Mouse (Mus musculus) adrenal gland, adult 18-20 months (tissue): Measurements from ENCODE around the gene Dll4. TPM values are rescaled to one million over a fixed set of nuclear protein-coding genes. Genes with fewer than 3 reads are reported as not detected.

Experiments
- DNase-seq, 2 experiments: peaks; one replicate each; pipeline ENCODE4 v3.0.0; 2021 to 2022; ENCODE audit warnings: low spot score in 2 of 2
- total RNA-seq, 2 experiments: library from RNA; stranded (reverse); gene quantifications; 1 replicate in 1 of 2; 2 replicates in 1 of 2; pipeline ENCODE4 v1.2.3; 2021

Gene Dll4
- total RNA-seq, 2 experiments from 2014 or later, result 9.7 to 10.5 TPM

- DNase-seq, result no peak
Measured at GRCm38 (mm10) chr2:119304798-119305208, 20.8 kb upstream of the Dll4 start.

GRCm38 (mm10) chr2:119311544-119311943 is 14.0 kb upstream of the Dll4 start:
- DNase-seq, result no peak

GRCm38 (mm10) chr2:119312380-119312958 is 13.1 kb upstream of the Dll4 start:
- no peak for DNase-seq

GRCm38 (mm10) chr2:119313780-119314479 is 11.7 kb upstream of the Dll4 start:
- DNase-seq, result no peak

- no peak for DNase-seq
Measured at GRCm38 (mm10) chr2:119314742-119315310, 10.8 kb upstream of the Dll4 start.

- DNase-seq, result no peak
Measured at GRCm38 (mm10) chr2:119318043-119318710, 7.4 kb upstream of the Dll4 start.

- no peak for DNase-seq
Measured at GRCm38 (mm10) chr2:119320571-119320970, 5.0 kb upstream of the Dll4 start.

GRCm38 (mm10) chr2:119321771-119322586 is 3.6 kb upstream of the Dll4 start:
- DNase-seq, result no peak

- no peak for DNase-seq
Measured at GRCm38 (mm10) chr2:119322587-119323300, 2.8 kb upstream of the Dll4 start.

GRCm38 (mm10) chr2:119323866-119324575 is 1.6 kb upstream of the Dll4 start:
- no peak for DNase-seq

- no peak for DNase-seq
Measured at GRCm38 (mm10) chr2:119324576-119325318, 837 bp upstream of the Dll4 start.

- peak in 1 of 2 experiments; percentile 42 for DNase-seq
Measured at GRCm38 (mm10) chr2:119326161-119327101, 847 bp downstream of the Dll4 start.

GRCm38 (mm10) chr2:119327102-119327480 is 1.5 kb downstream of the Dll4 start:
- peak in 1 of 2 experiments; percentile 49 for DNase-seq

- no peak for DNase-seq
Measured at GRCm38 (mm10) chr2:119327942-119328526, 2.5 kb downstream of the Dll4 start.

GRCm38 (mm10) chr2:119328546-119328945 is 3.0 kb downstream of the Dll4 start:
- DNase-seq, result no peak

GRCm38 (mm10) chr2:119329123-119329817 is 3.7 kb downstream of the Dll4 start:
- no peak for DNase-seq

- DNase-seq, result no peak
Measured at GRCm38 (mm10) chr2:119330795-119331194, 5.2 kb downstream of the Dll4 start.
